Mouse (Mus musculus): Measurements from ENCODE around the gene Ldb2.

DNA sequence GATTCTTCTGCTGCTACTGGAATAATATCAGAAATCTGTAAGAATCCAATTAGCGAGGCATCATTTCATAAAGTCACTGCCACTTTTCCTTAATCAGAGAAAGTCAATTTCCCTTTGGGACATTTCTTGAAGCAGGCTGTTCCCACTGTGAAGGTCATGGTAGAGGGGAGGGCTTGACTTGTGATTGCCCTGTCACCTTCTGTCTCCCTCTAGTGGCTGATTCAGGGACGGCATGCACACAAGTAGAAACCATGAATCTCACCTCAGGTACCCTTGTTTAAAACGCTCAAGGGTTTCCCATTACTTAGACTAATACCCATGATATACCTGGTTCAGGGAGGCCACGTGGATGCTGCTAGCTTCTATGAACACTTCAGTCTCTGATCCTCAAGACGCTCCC is 31.8 kb upstream of the Ldb2 start:
- TF ChIP-seq EP300 (IDR thresholded peaks at IDR 0.05; ENCODE audit: low read depth) (no peak), CTCF (IDR thresholded peaks at IDR 0.05; ENCODE audit: low read depth) (peak; percentile 74)

Data from liver, postnatal 0 days (tissue).